In the genomic region with DNA sequence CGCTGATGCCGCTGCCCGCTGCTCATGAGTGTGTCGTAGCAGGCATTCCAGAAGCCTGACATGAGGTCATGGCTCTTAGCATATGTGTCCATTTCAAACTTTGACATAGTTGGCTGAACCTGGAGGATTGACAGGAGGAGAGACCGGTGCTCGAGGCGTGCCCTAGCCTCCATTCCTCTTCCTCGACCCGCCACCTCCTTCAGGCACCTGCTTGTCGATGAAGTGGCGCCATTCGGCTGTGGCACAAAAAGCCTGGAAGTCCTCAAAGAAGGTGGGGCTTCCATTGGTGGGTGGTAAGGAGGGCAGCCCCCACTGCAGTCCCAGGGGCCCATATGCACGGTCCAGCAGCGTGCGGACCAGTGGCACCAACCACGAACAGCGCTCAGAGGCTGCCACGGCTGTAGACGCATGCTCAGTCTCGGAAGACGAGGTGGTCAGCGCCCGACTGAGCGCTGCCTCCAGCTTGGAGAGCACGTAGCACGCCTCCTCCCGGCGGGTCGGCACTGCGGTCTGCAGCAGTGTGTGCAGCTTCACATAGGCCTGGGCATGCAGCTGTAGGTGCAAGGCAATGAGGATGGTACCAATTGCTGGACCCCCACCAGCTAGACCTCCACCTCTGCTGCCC, we compare ENCODE assay signal across 9 mouse cellular contexts. TPM values are rescaled to one million over a fixed set of nuclear protein-coding genes. Genes with fewer than 3 reads are reported as not detected.
DNase-seq lines count a peak whose midpoint lies in the region; ATAC-seq lines count a peak whose summit lies in the region.
"Had no signal": no experiment of that assay in that cellular context is flagged by ENCODE, and none has a peak within 500 bp of the region (broad histone marks: within the 10 kb centered on the region; RNA-seq: fewer than 3 reads in every experiment).

No protein-coding gene starts in this region.

- WGBS in heart, embryonic 15.5 days, result 30% methylated on average over 30 of the region's 30 CpGs
- WGBS in hindbrain, embryonic 12.5 days, result 13% methylated on average over 30 of the region's 30 CpGs
- WGBS in midbrain, embryonic 16.5 days, result 16% methylated on average over 30 of the region's 30 CpGs

- H3K9me3 ChIP-seq in heart, embryonic 15.5 days (replicated peaks), result no peaks in the 10 kb centered on the region
- H3K9me3 ChIP-seq in hindbrain, embryonic 12.5 days (replicated peaks), result no peaks in the 10 kb centered on the region
- H3K9me3 ChIP-seq in midbrain, embryonic 16.5 days (replicated peaks; ENCODE audit: control insufficient read depth, low read length, poor library complexity, severe bottlenecking), result no peaks in the 10 kb centered on the region

- peaks cover 8% of the 10 kb centered on the region for H3K4me1 ChIP-seq in heart, embryonic 15.5 days (replicated peaks)
- H3K4me1 ChIP-seq in hindbrain, embryonic 12.5 days, result peaks cover 17% of the 10 kb centered on the region
- peaks cover 3% of the 10 kb centered on the region; the same call in 1 of the 2 replicates for H3K4me1 ChIP-seq in midbrain, embryonic 16.5 days (ENCODE audit: control insufficient read depth, insufficient read depth, low read length)

- H3K4me3 ChIP-seq in heart, embryonic 15.5 days, result peak overlapping the region; percentile 20; the same call in 1 of the 2 replicates
- peak overlapping the region; percentile 34 for H3K4me3 ChIP-seq in hindbrain, embryonic 12.5 days
- peak overlapping the region; percentile 23 for H3K4me3 ChIP-seq in midbrain, embryonic 16.5 days (ENCODE audit: low read depth, low read length)

- peaks cover 48% of the 10 kb centered on the region for H3K27me3 ChIP-seq in heart, embryonic 15.5 days
- H3K27me3 ChIP-seq in hindbrain, embryonic 12.5 days, result peaks cover 35% of the 10 kb centered on the region
- peaks cover 2% of the 10 kb centered on the region for H3K27me3 ChIP-seq in midbrain, embryonic 16.5 days (ENCODE audit: control insufficient read depth, insufficient read depth, low read depth, low read length)
- H3K27me3 ChIP-seq: CH12.LX had no signal

- no peak for DNase-seq in heart, postnatal 4 days
- peak; percentile 80 for DNase-seq in embryo, embryonic 10 days (ENCODE audit: low spot score)
- no peak for DNase-seq in spleen, adult 12 weeks (ENCODE audit: low spot score)
- DNase-seq in urinary bladder, postnatal 10 days (ENCODE audit: low spot score), result no peak
- no peak for DNase-seq in c-Kit-positive CD71-positive TER-119-positive erythroid progenitor cells, embryonic 14.5 days (ENCODE audit: low spot score)

- H3K27ac ChIP-seq in heart, embryonic 15.5 days, result no peak overlapping the region
- H3K27ac ChIP-seq in hindbrain, embryonic 12.5 days, result no peak overlapping the region
- no peak overlapping the region for H3K27ac ChIP-seq in midbrain, embryonic 16.5 days (ENCODE audit: low read length)

- no peak overlapping the region for H3K9ac ChIP-seq in heart, embryonic 15.5 days
- H3K9ac ChIP-seq in hindbrain, embryonic 12.5 days, result peak overlapping the region; percentile 50; the same call in 1 of the 2 replicates
- H3K9ac ChIP-seq in midbrain, embryonic 16.5 days (ENCODE audit: low read depth, low read length), result peak overlapping the region; percentile 54; the same call in 1 of the 2 replicates

- ATAC-seq in heart, embryonic 15.5 days (replicated peaks; ENCODE audit: insufficient number of reproducible peaks, insufficient read depth, low FRiP score, low read depth), result no peak
- ATAC-seq in hindbrain, embryonic 12.5 days (ENCODE audit: low FRiP score), result peak; percentile 27; the same call in 1 of the 2 replicates
- ATAC-seq in midbrain, embryonic 16.5 days, result peak; percentile 57

- peaks cover 39% of the 10 kb centered on the region; the same call in 1 of the 2 replicates for H3K36me3 ChIP-seq in heart, embryonic 15.5 days
- H3K36me3 ChIP-seq in hindbrain, embryonic 12.5 days, result no peaks in the 10 kb centered on the region
- H3K36me3 ChIP-seq in midbrain, embryonic 16.5 days (ENCODE audit: control insufficient read depth, insufficient read depth, low read length), result peaks cover 14% of the 10 kb centered on the region; the same call in 1 of the 2 replicates

- H3K4me2 ChIP-seq in heart, embryonic 15.5 days, result peak overlapping the region; percentile 56
- H3K4me2 ChIP-seq in hindbrain, embryonic 12.5 days (replicated peaks), result peak overlapping the region; percentile 65
- H3K4me2 ChIP-seq in midbrain, embryonic 16.5 days (ENCODE audit: low read length), result peak overlapping the region; percentile 52

RNA-seq across cellular contexts. Expression of a gene that starts 7.5 kb away (rescaled TPM):
- 17.7 and 22.9 TPM in 2 replicates for polyA plus RNA-seq in heart, embryonic 15.5 days (2015; fragmentation: Nextera tagmentation; extraction: Ambion mirVana)
- 1 to 10 TPM; 4.2 to 4.6 TPM for total RNA-seq in heart, postnatal 4 days (2021)
- 39.0 and 45.2 TPM in 2 replicates for polyA plus RNA-seq in hindbrain, embryonic 12.5 days (2016; fragmentation: Nextera tagmentation; extraction: Ambion mirVana)
- polyA plus RNA-seq in midbrain, embryonic 16.5 days (2015; fragmentation: Nextera tagmentation; extraction: Ambion mirVana), result 25.5 and 27.1 TPM in 2 replicates

RNA-seq across cellular contexts. Expression of a gene that starts 22.2 kb away (rescaled TPM):
- polyA plus RNA-seq in heart, embryonic 15.5 days (2015; fragmentation: Nextera tagmentation; extraction: Ambion mirVana), result 1.8 and 4.2 TPM in 2 replicates
- total RNA-seq in heart, postnatal 4 days (2021), result 1 to 10 TPM; 7.4 to 8.6 TPM
- 1.8 and 2.1 TPM in 2 replicates for polyA plus RNA-seq in hindbrain, embryonic 12.5 days (2016; fragmentation: Nextera tagmentation; extraction: Ambion mirVana)
- 5.2 and 6.1 TPM in 2 replicates for polyA plus RNA-seq in midbrain, embryonic 16.5 days (2015; fragmentation: Nextera tagmentation; extraction: Ambion mirVana)

RNA-seq across cellular contexts. Expression of a gene that starts 24.5 kb away (rescaled TPM):
- 130 and 138 TPM in 2 replicates for polyA plus RNA-seq in heart, embryonic 15.5 days (2015; fragmentation: Nextera tagmentation; extraction: Ambion mirVana)
- 10 to 100 TPM; 79.8 to 88.6 TPM for total RNA-seq in heart, postnatal 4 days (2021)
- 113 and 114 TPM in 2 replicates for polyA plus RNA-seq in hindbrain, embryonic 12.5 days (2016; fragmentation: Nextera tagmentation; extraction: Ambion mirVana)
- 93.3 and 103 TPM in 2 replicates for polyA plus RNA-seq in midbrain, embryonic 16.5 days (2015; fragmentation: Nextera tagmentation; extraction: Ambion mirVana)
